Mouse (Mus musculus) MEL (cell line): ENCODE measurements around the gene Gm20388. TPM values are rescaled to one million over a fixed set of nuclear protein-coding genes. Genes with fewer than 3 reads are reported as not detected.

Experiments
- DNase-seq: peaks from one replicate; pipeline ENCODE4 v3.0.0; 2011; ENCODE audit warnings: low read depth, low spot score
- H3K27ac ChIP-seq: 2 replicates; pipeline ENCODE4 v1.5.1; 2012; ENCODE audit warnings: low read depth, mild to moderate bottlenecking, control low read depth, low read length, moderate library complexity; ENCODE audit not compliant: control insufficient read depth
- H3K27me3 ChIP-seq, 2 experiments: fragments of 150-350 bp in 1 of 2; sonication (generic) in 1 of 2; 2 replicates each; pipeline ENCODE4 v1.6.1; 2012; ENCODE audit warnings: low read length in 2 of 2, mild to moderate bottlenecking in 2 of 2, improper control_type of control experiment in 1 of 2, moderate library complexity in 1 of 2; ENCODE audit not compliant: insufficient read depth in 2 of 2, control insufficient read depth in 1 of 2
- H3K36me3 ChIP-seq, 2 experiments: 2 replicates each; pipeline ENCODE4 v1.6.1; 2012 to 2014; ENCODE audit warnings: low read length in 2 of 2, improper control_type of control experiment in 1 of 2, inconsistent platforms in 1 of 2, mild to moderate bottlenecking in 1 of 2; ENCODE audit not compliant: insufficient read depth in 2 of 2, control insufficient read depth in 1 of 2
- H3K4me1 ChIP-seq, 2 experiments: fragments of 150-350 bp in 1 of 2; sonication (generic) in 1 of 2; 2 replicates each; pipeline ENCODE4 v1.6.1; 2012; ENCODE audit warnings: low read length in 2 of 2, improper control_type of control experiment in 1 of 2, mild to moderate bottlenecking in 1 of 2; ENCODE audit not compliant: insufficient read depth in 2 of 2, control insufficient read depth in 1 of 2
- H3K4me3 ChIP-seq, 2 experiments: fragments of 150-350 bp in 1 of 2; sonication (generic) in 1 of 2; 2 replicates each; pipeline ENCODE4 v1.5.1; 2012; ENCODE audit warnings: low read depth in 2 of 2, low read length in 2 of 2, mild to moderate bottlenecking in 2 of 2, moderate library complexity in 2 of 2, control low read depth in 1 of 2, improper control_type of control experiment in 1 of 2; ENCODE audit not compliant: control insufficient read depth in 1 of 2, insufficient read depth in 1 of 2
- H3K79me2 ChIP-seq: 2 replicates; pipeline ENCODE4 v1.6.1; 2012; ENCODE audit warnings: mild to moderate bottlenecking, low read length, moderate library complexity; ENCODE audit not compliant: control insufficient read depth, poor library complexity, insufficient read depth
- H3K9ac ChIP-seq: 2 replicates; pipeline ENCODE4 v1.6.1; 2012; ENCODE audit warnings: low read depth, mild to moderate bottlenecking, control low read depth, low read length, moderate library complexity; ENCODE audit not compliant: control insufficient read depth, poor library complexity, severe bottlenecking
- H3K9me3 ChIP-seq: fragments of 150-350 bp; sonication (generic); replicated peaks from 2 replicates; pipeline ENCODE4 v1.6.1; 2012; ENCODE audit warnings: mild to moderate bottlenecking, low read length, improper control_type of control experiment, moderate library complexity; ENCODE audit not compliant: insufficient read depth
- BHLHE40 ChIP-seq: IDR thresholded peaks from 2 replicates; pipeline ENCODE4 v1.6.1; 2012; ENCODE audit warnings: low read depth, mild to moderate bottlenecking, inconsistent platforms, low read length, improper control_type of control experiment, borderline replicate concordance
- CHD1 ChIP-seq: IDR thresholded peaks from 2 replicates; pipeline ENCODE4 v1.6.1; 2012; ENCODE audit warnings: low read depth, mild to moderate bottlenecking, inconsistent platforms, low read length, improper control_type of control experiment
- CHD2 ChIP-seq: IDR thresholded peaks from 2 replicates; pipeline ENCODE4 v1.6.1; 2011; ENCODE audit warnings: low read length, improper control_type of control experiment
- CTCF ChIP-seq, 3 experiments: IDR thresholded peaks in 2 of 3; conservative IDR thresholded peaks in 1 of 3; 2 replicates each; pipeline ENCODE4 v1.5.1; 2011 to 2012; ENCODE audit warnings: low read length in 3 of 3, low read depth in 2 of 3, mild to moderate bottlenecking in 2 of 3, improper control_type of control experiment in 1 of 3, inconsistent platforms in 1 of 3, mixed read lengths in 1 of 3, moderate library complexity in 1 of 3; ENCODE audit not compliant: control insufficient read depth in 1 of 3, insufficient read depth in 1 of 3, poor library complexity in 1 of 3, severe bottlenecking in 1 of 3
- ELF1 ChIP-seq: IDR thresholded peaks from 2 replicates; pipeline ENCODE4 v1.6.1; 2014; ENCODE audit warnings: low read depth, mild to moderate bottlenecking, inconsistent platforms, low read length, improper control_type of control experiment, moderate library complexity
- EP300 ChIP-seq, 2 experiments: IDR thresholded peaks; 2 replicates each; pipeline ENCODE4 v1.6.1; 2011; ENCODE audit warnings: improper control_type of control experiment in 2 of 2, low read length in 2 of 2, low read depth in 1 of 2, mild to moderate bottlenecking in 1 of 2
- ETS1 ChIP-seq: IDR thresholded peaks from 2 replicates; pipeline ENCODE4 v1.6.1; 2012; ENCODE audit warnings: low read depth, mild to moderate bottlenecking, inconsistent platforms, low read length, improper control_type of control experiment, moderate library complexity
- HCFC1 ChIP-seq: IDR thresholded peaks from 2 replicates; pipeline ENCODE4 v1.6.1; 2012; ENCODE audit warnings: low read depth, mild to moderate bottlenecking, inconsistent platforms, low read length, improper control_type of control experiment, moderate library complexity
- MAZ ChIP-seq: IDR thresholded peaks from 2 replicates; pipeline ENCODE4 v1.6.1; 2012; ENCODE audit warnings: low read depth, mild to moderate bottlenecking, inconsistent platforms, low read length, improper control_type of control experiment
- MXI1 ChIP-seq: IDR thresholded peaks from 2 replicates; pipeline ENCODE4 v1.6.1; 2011; ENCODE audit warnings: mild to moderate bottlenecking, low read depth, low read length, improper control_type of control experiment
- MYB ChIP-seq: IDR thresholded peaks from 2 replicates; pipeline ENCODE4 v1.6.1; 2011; ENCODE audit warnings: mild to moderate bottlenecking, low read depth, low read length, improper control_type of control experiment
- POLR2AphosphoS5 ChIP-seq: IDR thresholded peaks from 2 replicates; pipeline ENCODE4 v1.6.1; 2012; ENCODE audit warnings: low read depth, borderline replicate concordance, mild to moderate bottlenecking, inconsistent platforms, low read length, moderate library complexity, mixed read lengths
- SIN3A ChIP-seq: IDR thresholded peaks from 2 replicates; pipeline ENCODE4 v1.6.1; 2012; ENCODE audit warnings: low read length, improper control_type of control experiment, inconsistent platforms
- SMC3 ChIP-seq: IDR thresholded peaks from 2 replicates; pipeline ENCODE4 v1.6.1; 2011; ENCODE audit warnings: low read depth, low read length, improper control_type of control experiment
- TBP ChIP-seq: IDR thresholded peaks from 2 replicates; pipeline ENCODE4 v1.8.0; 2011; ENCODE audit warnings: low read depth, low read length, improper control_type of control experiment
- ZMIZ1 ChIP-seq: IDR thresholded peaks from 2 replicates; pipeline ENCODE4 v1.6.1; 2012; ENCODE audit warnings: low read depth, mild to moderate bottlenecking, inconsistent platforms, low read length, improper control_type of control experiment, moderate library complexity
- ZNF384 ChIP-seq: IDR thresholded peaks from 2 replicates; pipeline ENCODE4 v1.6.1; 2012; ENCODE audit warnings: low read depth, mild to moderate bottlenecking, inconsistent platforms, low read length, improper control_type of control experiment
- polyA plus RNA-seq, 2 experiments: library from polyadenylated mRNA; stranded (reverse) in 1 of 2; unstranded in 1 of 2; fragments of >175 nt in 1 of 2; fragments of >200 nt in 1 of 2; gene quantifications; 2 replicates each; pipeline versions ENCODE4 v1.2.1 to v1.2.4; 2012; ENCODE audit warnings: low replicate concordance in 2 of 2, low read depth in 1 of 2; ENCODE audit not compliant: insufficient read length in 2 of 2, insufficient read depth in 1 of 2, missing spikeins in 1 of 2
- total RNA-seq: library from RNA; depleted of rRNA; stranded (reverse); fragments of 300-350 nt; gene quantifications from 2 replicates; pipeline ENCODE4 v1.2.3, GENCODE M21; 2012

Gm20388 gene
- total and polyA plus RNA-seq, 3 experiments, result 11.1 to 17.8 TPM; not detected in 1

DNA sequence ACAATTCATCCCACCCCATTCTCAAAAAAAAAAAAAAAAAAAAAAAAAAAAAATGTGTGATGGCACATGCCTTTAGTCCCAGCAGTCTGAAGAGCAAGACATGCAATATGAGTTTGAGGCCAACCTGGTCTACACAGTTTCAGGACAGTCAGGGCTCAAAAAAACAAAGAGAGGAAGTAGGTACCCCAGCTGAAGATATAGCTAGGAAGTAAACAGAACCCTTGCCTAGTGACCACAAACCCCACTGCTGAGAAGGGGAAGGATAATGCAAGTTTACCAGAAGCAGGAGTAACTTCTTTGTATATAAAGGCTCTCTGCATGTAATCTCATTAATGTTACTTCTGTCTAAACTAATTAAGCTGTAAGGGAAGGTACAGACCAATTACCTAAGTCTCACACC, 3122.1 kb downstream of the Gm20388 start:
- H3K79me2 ChIP-seq, result peaks cover 96% of the 10 kb centered on the region
- no peaks in the 10 kb centered on the region for H3K27me3 ChIP-seq
- no peak overlapping the region for H3K4me3 ChIP-seq
- H3K4me1 ChIP-seq, result peaks cover 50 to 51% of the 10 kb centered on the region in 2 experiments
- H3K9ac ChIP-seq, result no peak overlapping the region
- peak; percentile 86 for DNase-seq
- no peaks in the 10 kb centered on the region for H3K9me3 ChIP-seq
- peak overlapping the region; percentile 29; the same call in 1 of the 2 replicates for H3K27ac ChIP-seq
- TF ChIP-seq CHD2, result no peak
- no peak for TF ChIP-seq HCFC1
- peak; percentile 25 to 52; a peak in 1 of 4 replicates for TF ChIP-seq EP300 (IDR thresholded peaks at IDR 0.05; ENCODE audit: low read depth in 1 of 2, low read length in 2 of 2)
- no peak for TF ChIP-seq CTCF (IDR thresholded peaks at IDR 0.05 in 2 of 3, conservative IDR thresholded peaks at IDR 0.05 in 1 of 3; ENCODE audit: control insufficient read depth in 1 of 3, insufficient read depth in 1 of 3, low read depth in 2 of 3, low read length in 3 of 3, poor library complexity in 1 of 3, severe bottlenecking in 1 of 3)
- TF ChIP-seq TBP, result 0 out of 2 replicates have a peak, but pooled peaks have one; percentile 27
- TF ChIP-seq SIN3A, result peak; percentile 96
- peak; percentile 87 for TF ChIP-seq ETS1
- TF ChIP-seq ZNF384, result peak; percentile 82
- peak; percentile 50; the same call in 1 of the 2 replicates for TF ChIP-seq ELF1
- TF ChIP-seq MXI1, result peak; percentile 74
- H3K36me3 ChIP-seq, result peaks cover 15 to 65% of the 10 kb centered on the region in 2 experiments

DNA sequence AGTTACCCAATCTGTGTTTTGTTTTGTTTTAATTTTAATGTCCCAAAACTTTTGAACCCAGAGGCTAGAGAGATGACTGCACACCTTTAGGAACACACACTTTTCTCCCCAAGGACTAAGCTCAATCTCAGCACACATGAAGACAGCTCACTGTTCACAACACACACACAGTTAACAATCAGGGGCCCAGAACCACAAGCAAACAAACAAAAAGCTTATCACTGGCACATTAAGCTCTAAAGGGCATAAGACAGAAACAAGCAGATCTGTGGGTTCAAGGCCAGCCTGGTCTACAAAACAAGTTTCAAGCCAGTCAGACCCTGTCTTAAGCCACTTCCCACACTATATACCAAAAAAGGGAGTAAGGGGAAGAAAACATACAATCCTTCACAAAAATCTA, 3122.8 kb downstream of the Gm20388 start:
- no peaks in the 10 kb centered on the region for H3K9me3 ChIP-seq
- H3K9ac ChIP-seq, result no peak overlapping the region
- TF ChIP-seq ZMIZ1, result no peak
- no peak for TF ChIP-seq ZNF384
- no peak for TF ChIP-seq SMC3
- no peak for TF ChIP-seq BHLHE40
- TF ChIP-seq MYB, result no peak
- TF ChIP-seq POLR2AphosphoS5, result no peak
- TF ChIP-seq MAZ, result no peak
- TF ChIP-seq CHD1, result no peak
- H3K36me3 ChIP-seq, result peaks cover 10 to 68% of the 10 kb centered on the region in 2 experiments
- no peak for DNase-seq
- H3K79me2 ChIP-seq, result peaks cover 96% of the 10 kb centered on the region
- no peaks in the 10 kb centered on the region for H3K27me3 ChIP-seq
- peak overlapping the region; percentile 21; the same call in 1 of the 2 replicates for H3K27ac ChIP-seq
- H3K4me3 ChIP-seq, result no peak overlapping the region
- H3K4me1 ChIP-seq, result peaks cover 51 to 54% of the 10 kb centered on the region in 2 experiments
